In the genomic region with DNA sequence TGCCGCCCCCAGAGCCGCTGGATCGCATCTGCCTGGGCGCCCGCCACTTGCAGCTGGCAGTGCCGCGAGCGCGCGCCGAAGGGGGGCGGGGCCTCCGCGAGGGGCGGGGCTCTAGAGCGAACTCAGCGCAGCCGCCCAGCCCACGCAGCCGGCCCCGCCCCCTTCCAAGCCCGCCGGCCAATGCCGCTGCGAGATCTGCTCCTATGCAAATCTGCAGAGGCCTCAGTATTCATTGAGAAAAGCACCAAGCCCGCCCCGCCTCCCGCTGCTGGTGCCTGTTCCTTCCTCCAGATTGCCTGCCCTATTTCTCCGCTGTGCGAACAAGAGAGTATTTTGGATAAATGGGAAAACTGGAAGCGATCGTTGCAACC, we compare ENCODE assay signal across 8 mouse cellular contexts. TPM values are rescaled to one million over a fixed set of nuclear protein-coding genes. Genes with fewer than 3 reads are reported as not detected.
A peak's percentile ranks its signal among the peaks of the same experiment; 100 is the strongest.
DNase-seq lines count a peak whose midpoint lies in the region; TF ChIP-seq lines count a peak whose summit lies in the region.

Gene Alk (minus strand): TSS at position 18 of the 371 bp plus-strand sequence.

- no peak within 1 kb of the TSS for H3K27ac ChIP-seq in cortical plate, adult 2 months (ENCODE audit: insufficient read depth, low read length)

- peak within 1 kb of the TSS; percentile 25 for H3K4me3 ChIP-seq in cortical plate, adult 2 months (ENCODE audit: insufficient read depth, low read length)

- TF ChIP-seq CTCF in cortical plate, adult 2 months (IDR thresholded peaks at IDR 0.05; ENCODE audit: extremely low read depth, insufficient read depth, low read length): no peak

- DNase-seq in WW6 (ENCODE audit: low read depth, low spot score): peak; percentile 73
- peak; percentile 66 for DNase-seq in gastrocnemius, postnatal 14 days
- peak; percentile 52 for DNase-seq in induced T-regulatory cell, adult 2 months (ENCODE audit: low read depth)
- DNase-seq in left cerebral cortex, adult 8-10 months (ENCODE audit: low spot score in 2 of 2): peak; percentile 69 to 91
- peak; percentile 81 to 86 for DNase-seq in lung, postnatal 4 days
- peak; percentile 94 for DNase-seq in right cerebral cortex, adult 18-20 months
- DNase-seq in urinary bladder, adult 2 months (ENCODE audit: low spot score): peak; percentile 62

- no peaks in the 10 kb centered on the region for H3K4me1 ChIP-seq in cortical plate, adult 2 months (ENCODE audit: control insufficient read depth, insufficient read depth, low read length)

- TF ChIP-seq POLR2A in cortical plate, adult 2 months (IDR thresholded peaks at IDR 0.05; ENCODE audit: extremely low read depth, insufficient read depth, low read length): no peak

- intact Hi-C loops in gastrocnemius, postnatal 14 days (cut with DNase I; ENCODE audit: low total_unique reads): no loop called here

RNA-seq across cellular contexts. Expression of gene Alk, which starts in this region (rescaled TPM):
- polyA plus RNA-seq in cortical plate, adult 2 months (2012; rRNA removed): 1.9 and 2.2 TPM in 2 replicates
- under 1 TPM; 0.31 to 0.45 TPM for total RNA-seq in gastrocnemius, postnatal 14 days (2021)
- 10 to 100 TPM in 2 of 4 experiments, 1 to 10 TPM in 2; 8.1 to 10.3 (median 9.2) TPM for total RNA-seq in left cerebral cortex, adult 8-10 months (2022)
- 0.01 and 0.04 TPM in 2 replicates for polyA plus RNA-seq in urinary bladder, adult 2 months (2012; rRNA removed)

Comparison
In these comparisons a context has a peak if more than half of its experiments do, and no peak if none do; other contexts are left out.
1. RNA of gene Alk (total RNA-seq): 8.1 to 10.3 TPM in left cerebral cortex, adult 8-10 months; 0.31 to 0.45 TPM in gastrocnemius, postnatal 14 days; every median in the first group is over 4 times any median in the second.
2. Peak in DNase-seq in gastrocnemius, postnatal 14 days; RNA of the gene not detected or under 1 TPM.
3. Peak in DNase-seq in urinary bladder, adult 2 months; RNA of the gene not detected or under 1 TPM.
4. Peak in every context shown above with its lines, with median percentiles within 50 percentile points of each other: DNase-seq.